Mouse (Mus musculus) kidney, postnatal 14 days (tissue): ENCODE data around the gene Wdr44.
A peak's percentile ranks its signal among the peaks of the same experiment; 100 is the strongest.
"Not testable (repeated sequence)": the region's sequence is repeated elsewhere in the genome, so short reads cannot be mapped to it uniquely, and the experiment has no call there.

Experiments
- DNase-seq: peaks from one replicate; pipeline ENCODE4 v3.0.0; 2022; ENCODE audit warnings: mixed read lengths

The Wdr44 gene

DNA sequence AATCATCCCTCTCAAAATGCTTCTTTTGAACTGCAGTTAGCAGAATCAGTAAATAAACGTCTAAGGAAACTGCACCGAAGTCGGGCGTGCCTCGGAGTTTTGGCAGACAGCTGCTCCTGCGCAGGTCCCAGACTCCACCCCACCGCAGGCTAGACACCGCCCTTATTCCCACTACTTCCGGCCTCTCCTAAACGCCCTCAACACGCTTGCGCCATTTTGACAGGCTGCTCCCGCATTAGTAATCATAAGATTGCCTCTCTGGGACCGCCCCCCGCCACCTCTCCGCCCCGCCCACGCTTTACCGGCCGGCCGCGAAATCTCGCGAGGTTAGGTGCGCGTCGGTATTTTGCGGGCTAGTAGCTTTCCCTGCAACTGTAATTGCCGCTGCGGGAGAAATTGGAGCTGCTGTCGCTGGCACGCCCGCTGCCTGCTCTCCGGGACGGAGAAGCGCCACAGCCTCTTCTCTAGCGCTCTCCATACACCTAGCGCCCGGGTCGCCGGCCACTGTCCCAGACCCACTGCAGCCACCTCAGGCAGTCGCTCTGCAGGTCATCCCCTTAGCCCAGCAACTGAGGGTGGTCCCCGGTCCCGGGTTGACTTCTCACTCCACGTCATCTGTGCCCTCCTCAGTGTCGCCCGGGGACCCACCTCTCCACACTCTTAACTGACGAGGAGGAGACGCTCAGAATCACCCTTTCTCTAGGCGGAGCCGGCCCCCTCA is at the start of gene Wdr44:
Wdr44 (plus strand) TSS at position 330 of the 721 bp plus-strand sequence.
- peak; percentile 95 for DNase-seq

DNA sequence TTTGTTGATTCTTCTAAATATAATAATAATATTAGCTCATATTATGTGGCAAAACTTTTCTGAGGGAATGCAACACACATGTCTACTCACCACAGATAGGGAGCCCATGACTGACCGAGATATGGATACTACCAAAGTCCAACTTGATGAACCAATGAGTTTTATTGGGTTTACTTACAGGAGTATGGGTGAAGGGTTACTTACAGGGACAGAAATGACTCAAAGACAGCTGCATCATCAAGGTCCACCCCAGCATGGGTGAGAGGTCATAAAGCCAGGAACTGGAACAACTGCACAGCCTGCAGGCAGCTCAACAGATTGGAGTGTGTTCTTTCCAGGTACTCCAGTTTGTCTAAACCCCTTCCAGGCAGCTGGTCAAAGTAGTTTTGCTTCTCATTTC is 44.5 kb upstream of the Wdr44 start:
- DNase-seq, result no peak

DNA sequence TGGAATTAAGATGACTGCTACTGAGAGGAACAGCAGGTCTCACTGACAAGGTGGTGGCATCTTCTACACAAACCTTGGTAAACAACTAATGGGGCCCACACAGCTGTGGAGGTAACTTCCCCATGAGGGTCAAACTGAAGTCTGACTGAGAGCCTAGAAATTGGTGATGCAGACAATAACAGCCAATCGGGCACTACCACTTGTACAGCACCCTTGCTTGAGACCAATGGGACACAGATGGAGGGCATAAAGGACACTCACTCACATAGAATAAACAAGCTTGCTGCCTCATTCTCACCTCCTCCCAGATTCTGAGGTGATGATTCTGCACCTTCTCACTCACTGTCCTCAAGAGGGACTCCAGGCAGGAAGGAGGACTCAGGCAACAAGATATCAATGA is 30.6 kb upstream of the Wdr44 start:
- DNase-seq, result no peak

DNA sequence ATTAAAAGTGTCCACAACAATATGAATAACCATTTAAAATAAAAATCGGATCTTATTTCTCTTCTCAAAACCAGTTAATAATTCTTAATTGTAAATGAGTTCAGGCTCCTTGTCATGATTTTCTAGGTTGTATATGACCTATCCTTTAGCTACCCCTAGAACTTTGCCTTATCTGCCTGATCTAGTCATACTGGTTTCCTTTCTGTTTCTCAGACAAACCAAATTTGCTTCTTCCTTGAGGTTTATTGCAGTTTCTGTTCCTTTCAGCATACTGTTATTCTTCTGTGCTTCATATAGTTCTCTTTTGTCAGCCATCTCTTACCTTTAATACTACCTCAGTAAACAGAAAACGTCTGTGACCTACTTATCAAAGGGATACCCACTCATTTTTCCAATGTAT is 19.7 kb upstream of the Wdr44 start:
- no peak for DNase-seq

DNA sequence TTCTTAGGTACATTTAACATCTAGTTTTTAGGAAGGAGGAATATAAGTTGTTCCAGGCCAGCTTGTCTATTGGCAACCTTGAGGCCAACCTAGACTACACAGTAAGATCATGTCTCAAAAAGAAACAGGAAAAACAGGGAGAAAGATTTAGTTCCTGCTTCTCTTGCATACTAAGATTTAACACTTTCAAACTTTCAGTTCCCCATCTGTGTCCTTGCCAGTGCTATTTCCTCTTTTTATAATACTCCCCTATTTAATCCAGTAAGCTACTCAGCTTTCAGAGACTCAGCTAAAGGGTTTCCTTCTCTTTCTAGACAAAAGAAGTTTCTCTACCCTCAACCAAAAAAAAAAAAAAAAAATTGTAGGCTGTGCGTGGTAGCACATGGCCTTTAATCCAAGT is 17.4 kb upstream of the Wdr44 start:
- DNase-seq, result no peak

DNA sequence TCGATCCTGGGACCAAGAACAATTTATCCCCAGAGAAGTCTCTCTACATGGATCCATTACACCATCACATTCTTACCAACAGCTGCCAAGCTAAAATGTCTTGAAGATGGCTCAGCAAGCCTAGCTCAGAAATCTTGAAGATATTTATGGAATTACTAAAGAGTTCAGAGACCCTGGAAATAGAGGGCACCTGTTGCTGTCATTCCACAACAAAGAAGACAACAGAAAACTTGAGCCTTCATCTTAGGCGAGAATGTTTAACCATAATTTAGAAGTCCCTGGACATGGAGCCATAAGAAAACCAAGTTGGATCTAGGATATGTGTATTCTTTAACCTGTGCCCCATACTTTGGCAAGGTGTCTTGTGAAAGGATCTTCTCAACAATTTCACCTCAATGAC is 16.3 kb upstream of the Wdr44 start:
- DNase-seq, result no peak

DNA sequence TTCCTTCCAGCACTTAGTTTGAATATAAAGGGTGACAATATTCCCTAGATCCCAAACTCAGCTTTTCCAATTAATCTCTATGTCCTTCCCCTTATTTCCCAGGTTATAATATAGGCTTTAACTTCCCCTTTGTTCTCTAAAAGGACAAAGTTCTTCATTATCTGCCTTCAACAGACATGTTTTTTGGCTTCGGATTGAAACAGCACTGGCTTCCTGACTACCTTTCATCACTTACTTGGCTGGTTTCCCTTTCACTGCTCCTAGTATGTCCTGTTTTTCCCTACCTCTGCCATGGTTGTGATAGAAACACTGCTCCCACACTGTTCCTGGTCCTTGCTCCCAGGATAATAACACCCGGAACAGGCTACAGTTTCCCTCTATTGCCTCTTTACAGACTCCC is 15.3 kb upstream of the Wdr44 start:
- no peak for DNase-seq

DNA sequence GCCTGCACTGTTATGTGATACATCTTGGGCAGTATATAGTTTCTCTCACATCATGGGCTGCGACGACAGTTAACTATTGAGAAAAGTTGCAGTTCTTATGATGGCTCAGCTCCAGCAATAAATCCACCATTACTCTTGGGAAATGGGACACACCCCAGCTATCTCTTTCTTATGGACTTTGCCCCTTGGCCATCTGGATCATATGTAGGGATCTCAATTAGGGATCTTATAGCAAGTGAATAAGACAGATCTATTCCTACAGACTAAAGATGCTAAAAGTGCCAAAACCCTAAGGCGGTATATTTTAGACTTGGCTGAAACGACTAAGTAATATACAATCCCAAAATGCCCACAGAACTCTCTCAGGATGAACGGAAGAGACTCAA is 522 bp upstream of the Wdr44 start:
- no peak for DNase-seq

DNA sequence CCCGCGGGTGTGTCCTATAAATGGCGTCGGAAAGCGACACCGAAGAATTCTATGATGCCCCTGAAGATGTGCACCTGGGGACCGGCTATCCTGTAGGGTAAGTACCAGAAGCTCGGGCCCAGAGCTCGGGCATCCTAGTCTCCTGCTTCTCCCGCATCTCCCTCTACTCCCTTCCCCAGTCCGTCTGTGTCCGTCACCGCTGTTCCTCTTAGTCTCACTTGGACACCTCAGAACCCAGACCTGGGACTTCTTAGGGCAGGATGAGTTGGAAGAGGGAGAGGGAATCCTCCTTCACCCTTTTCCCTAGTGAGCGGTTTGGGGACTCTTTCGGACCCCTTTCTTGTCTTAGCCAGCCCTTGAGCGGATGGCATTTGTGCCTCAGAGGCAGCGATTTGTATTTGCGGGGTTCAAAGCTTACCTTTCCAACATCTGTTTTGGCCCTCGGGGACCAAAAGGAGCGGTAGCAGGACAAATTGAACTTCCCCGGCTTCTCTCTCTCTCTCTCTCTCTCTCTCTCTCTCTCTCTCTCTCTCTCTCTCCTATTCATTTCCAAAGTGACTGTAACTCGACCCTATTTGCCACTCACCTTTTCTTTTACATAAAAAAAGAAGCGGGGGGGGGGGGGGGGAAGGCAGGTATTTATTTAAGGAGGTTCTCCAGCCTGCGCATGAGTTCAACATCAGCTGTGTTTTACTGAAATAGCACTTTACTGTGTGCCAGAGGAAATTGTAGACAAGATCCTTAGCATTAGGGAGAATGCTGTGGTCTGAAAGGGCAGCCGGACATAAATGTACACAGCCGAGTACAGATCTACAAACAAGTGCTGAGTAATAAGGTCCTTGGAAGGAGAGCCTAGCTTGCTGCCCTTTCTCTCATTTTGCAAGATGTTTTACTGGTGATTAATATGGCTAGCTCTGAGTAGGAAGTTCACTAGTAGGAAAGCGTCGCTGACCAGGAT is 871 bp downstream of the Wdr44 start:
- no peak for DNase-seq

DNA sequence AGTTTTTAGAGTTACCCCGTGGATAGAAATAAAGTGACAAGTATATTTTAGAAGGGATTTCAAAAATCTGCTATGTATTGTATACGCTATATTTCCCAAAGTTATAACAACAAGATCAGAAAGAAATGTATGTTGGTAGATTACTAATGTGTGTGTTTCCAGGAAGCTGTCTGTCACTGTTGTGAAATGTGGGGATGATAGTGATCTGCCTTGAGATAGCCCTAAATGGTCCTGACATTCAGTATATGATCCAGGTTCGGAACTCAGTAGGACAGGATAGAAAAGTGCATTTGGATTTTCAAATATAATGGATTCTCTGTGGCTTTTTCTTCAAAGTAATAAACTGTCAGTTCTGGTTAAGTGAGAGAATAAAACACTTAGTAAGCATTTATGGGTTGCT is 1.7 kb downstream of the Wdr44 start:
- no peak for DNase-seq

DNA sequence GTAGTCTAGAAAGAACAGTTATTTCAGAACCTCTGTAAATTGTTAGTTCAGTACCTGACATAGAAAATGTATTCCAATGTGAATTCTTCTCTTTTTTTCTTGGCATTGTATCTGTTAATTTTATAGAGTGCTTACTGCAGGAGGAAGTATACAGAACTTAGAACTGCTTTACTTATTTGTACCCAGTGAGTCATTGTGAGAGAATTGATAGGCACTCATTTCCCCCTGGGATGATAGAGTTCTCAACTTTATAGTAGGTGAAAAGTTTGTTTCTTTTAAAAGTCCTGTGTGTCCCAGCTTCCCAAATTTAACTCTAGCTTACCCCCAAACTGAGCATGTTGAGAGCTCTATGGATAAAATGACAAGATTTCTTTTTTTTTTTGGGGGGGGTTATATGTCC is 2.3 kb downstream of the Wdr44 start:
- DNase-seq, result no peak

DNA sequence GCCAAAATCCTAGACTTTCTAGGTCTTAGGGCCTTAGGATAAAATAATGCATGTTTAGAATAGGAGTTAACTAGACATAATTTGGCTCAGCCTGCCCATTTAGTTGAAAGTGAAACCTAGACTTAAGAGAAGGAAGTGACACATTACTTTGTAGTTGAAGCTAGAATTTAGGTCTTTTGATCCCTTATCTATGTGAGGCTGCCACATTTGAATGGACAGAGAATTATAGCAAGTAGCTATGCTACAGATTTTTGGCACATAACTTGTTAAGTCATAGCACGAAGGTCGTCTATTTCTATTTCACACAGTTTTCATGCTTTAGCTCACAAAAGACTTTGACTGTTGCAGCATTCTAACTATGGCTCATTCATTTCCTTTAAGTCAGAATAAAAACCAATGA is 4.5 kb downstream of the Wdr44 start:
- DNase-seq, result no peak

DNA sequence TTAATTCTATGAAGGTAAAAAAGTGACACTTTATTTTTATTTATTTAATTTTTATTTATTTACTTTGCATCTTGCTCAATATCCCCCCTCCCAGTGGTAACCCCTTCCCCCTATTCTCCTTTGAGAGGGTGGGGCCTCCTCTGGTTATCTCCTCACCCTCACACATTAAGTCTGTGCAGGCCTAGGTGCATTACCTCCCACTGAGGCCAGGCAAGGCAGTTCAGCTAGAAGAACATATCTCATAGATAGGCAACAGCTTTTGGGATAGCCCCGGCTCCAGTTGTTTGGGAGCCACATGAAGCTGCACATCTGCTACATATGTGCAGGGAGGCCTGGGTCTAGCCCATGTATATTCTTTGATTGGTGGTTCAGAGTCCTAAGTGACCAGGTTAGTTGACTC is 6.2 kb downstream of the Wdr44 start:
- DNase-seq, result no peak

DNA sequence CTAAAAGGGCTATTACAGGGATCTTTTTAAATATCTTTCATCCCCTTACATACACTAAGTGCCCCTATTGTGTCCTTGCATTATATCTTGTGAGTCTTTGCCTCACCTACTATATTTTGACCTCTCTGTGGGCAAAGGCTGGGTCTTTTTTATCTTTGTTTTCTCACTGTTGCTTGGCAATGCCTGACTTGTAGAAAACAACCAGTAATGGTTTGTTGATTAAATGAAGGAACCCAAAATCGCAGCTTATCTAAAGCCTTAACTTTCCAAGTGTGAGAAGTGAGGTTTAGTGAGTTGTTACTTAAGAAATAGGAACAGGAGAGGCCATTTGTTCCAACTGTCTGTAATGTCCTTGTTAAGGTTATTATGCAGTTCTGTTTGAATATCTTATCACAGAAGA is 24.4 kb downstream of the Wdr44 start:
- no peak for DNase-seq

DNA sequence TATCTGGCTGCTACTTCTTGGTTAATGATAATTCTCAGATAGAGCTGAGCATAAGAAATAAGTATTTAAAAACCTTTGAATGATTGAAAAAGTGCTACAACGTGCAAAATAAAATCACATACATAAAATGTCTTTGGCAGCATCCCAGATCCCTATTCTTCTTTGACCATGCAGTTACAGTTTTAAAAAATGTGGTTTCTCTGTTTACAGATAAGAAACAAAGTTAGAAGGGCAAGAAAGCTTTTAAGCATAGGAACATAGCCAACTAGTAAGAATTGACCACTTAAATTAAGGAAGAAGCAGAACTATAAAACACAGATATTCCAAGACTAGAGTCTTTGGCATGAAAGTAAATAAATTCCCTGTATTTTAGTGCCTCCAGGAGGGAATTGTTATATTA is 34.6 kb downstream of the Wdr44 start:
- no peak for DNase-seq

DNA sequence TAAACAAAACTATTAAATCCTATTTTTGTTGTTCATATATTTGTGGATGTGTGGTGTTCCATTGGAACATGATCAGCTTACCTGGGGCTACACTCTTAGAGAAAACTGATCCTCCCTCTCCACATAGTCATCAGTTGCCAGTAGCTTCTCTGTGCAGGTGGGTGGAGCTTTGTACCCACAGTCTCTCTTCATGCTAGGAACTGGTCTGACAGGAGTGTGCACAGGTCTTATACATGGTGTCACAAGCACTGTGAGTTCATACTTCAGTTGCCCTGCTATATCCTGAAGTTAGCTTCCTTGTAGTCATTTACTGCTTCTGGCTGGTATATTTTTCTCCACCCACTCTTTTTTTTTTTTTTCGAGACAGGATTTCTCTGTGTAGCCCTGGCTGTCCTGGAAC is 61.8 kb downstream of the Wdr44 start:
- no peak for DNase-seq

DNA sequence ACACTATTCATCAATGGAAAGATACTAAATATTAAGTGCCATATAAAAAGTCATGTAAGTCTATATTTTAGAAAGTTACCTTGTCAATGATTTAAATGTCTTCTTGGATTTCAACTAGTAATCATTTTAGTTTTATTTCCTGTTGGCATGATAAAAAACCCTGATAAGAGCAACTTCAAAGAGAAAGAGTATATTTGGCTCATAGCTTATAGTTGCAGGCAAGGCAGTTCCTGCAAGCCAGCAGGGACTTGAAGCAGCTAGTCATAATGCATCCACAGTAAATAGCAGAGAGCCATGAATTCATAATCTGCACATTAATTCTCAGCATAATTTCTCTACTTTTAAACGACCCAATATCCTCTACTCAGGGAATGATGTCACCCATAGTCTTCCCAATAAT is 75.0 kb downstream of the Wdr44 start:
- no peak for DNase-seq

DNA sequence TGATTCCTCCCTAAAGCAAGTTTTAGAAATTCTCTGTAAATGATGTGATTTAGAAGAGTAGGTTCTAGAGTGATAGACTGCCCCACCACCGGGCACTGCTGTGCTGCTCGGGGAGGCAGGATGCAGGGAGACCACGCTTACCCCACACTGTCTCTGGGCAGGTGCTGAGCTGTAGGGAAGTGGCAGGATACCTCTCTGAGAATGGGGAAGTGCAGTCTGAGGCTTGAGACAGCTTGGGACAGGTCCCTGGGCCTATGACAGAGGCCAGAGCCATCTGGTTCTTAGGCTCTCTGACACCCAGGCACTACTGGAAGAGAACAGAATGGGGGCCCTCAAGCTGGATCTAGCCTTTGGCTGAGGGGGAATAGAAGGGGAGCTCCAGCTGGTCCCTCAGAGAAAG is 114.3 kb downstream of the Wdr44 start:
- DNase-seq, result no peak

DNA sequence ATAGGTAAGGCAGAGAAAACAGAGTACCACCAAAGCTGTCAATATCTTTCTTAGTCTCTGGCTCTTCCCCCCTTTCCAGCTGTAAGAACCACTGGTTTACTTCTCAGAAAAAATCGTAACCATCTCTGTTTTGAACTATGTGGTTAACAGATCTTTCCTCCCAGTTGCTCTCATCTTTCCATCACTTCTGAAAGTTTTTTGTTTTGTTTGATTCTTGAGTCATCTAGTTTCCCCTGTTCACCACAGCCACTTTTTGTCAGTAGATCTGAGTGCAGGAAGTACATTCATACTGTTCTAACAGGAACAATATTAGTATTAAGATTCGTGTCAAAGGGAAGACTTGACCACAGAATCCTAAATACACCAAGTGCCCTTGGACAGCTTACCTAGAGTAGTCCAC is 117.5 kb downstream of the Wdr44 start:
- DNase-seq, result no peak

DNA sequence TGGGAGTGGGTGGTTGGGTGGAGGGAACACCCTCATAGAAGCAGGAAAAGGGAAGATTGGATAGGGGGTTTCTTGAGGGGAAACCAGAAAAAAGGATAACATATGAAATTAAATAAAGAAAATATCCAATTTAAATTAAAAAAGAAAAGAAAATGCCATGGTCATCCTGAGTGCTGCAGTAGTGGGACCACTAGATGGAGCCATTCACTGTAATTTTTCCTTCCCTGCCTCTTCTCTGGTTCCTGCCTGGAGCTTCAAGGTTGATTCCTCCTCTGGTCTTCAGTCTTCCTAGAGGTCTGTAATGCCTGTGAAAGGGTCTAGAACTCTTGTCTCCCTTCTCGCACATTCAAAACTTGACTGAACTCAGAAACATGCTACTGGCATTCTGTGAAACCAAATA is 120.4 kb downstream of the Wdr44 start:
- DNase-seq, result not testable (repeated sequence)

DNA sequence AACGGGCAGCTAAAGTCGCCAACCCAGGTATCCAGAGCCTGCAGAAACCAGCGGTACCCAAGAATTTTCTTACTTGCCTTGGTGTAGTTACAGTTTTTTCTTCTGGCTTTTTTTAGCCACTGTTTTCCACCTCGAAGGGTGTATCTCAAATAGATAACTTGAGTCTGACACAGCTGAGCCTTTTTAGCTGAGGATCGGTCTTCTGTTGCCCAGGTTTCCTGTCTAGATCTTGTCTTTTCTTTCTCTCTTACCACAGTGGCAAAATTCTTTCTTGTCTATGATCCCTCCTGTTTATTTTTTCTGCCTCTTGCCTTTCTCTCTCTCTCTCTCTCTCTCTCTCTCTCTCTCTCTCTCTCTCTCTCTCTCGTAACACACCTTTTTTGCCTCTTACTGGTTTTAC is 130.0 kb downstream of the Wdr44 start:
- not testable (repeated sequence) for DNase-seq

DNA sequence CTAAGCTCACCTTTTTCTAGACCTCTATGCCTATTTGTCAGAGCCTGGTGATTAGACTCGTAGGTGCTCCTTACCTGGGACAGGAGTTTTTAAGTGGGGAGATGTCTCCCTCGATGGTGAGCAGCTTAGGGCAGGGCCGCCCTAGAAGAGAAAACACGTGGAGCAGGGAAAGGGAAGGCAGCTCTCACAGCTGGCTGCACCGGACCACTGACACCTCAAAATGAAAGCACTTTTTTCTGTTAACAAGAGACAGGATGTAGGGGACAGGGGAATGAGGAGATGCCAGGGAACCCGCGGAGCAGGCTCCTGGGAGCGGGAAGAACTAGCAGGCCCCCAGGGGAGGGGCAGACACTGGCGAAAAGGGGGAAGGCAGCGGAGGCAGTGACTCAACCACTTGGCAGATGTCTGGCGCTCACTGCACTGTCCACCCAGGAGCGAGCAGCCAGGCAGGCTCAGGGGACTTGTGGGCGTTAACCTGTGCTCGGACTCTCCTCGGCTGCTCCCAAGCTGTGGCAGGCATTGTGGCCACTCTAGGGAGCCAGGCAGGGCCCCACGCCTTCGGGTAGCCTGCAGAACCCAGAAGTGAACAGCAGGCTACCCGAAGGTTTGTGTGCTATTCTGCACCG is 130.7 kb downstream of the Wdr44 start:
- DNase-seq, result peak; percentile 17

DNA sequence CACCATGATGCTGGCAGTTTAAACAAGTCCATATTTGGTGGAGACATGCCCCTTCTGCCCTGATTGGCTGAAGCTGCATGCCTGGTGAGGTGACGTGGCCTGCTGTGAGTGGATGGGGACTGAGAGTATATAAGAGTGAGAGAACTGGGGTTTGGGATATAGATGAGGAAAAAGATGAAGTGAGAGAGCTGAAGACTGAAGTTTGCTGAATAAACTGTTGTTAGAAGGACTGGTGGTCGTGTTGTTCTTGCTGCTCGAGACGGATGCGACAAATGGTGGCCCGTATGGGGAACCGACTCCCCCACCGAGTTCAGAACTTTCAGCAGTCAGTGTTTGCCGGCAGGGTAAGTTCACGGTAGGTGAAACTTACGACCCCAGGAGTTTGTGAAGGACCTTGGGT is 140.9 kb downstream of the Wdr44 start:
- DNase-seq, result not testable (repeated sequence)

DNA sequence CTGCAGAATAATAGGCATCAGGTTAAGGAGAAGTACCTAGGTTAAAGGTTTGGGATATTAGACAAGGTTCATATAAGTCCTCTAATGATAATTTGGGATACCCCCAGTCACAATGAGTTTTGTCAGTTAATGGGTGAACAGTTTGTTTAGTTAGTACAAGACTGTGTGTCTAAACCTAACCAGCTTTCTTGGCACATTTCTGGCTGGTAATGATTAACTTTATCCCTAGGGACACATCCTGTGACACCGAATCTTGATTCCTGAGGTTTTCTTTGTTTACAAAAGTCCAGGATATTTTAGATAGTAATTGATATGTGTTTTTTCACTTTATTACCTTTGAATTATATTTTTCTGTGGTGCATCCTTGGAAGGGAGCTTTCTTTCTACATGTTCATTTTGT is 148.1 kb downstream of the Wdr44 start:
- no peak for DNase-seq
